Mouse (Mus musculus) liver, postnatal 0 days (tissue): ENCODE results near the gene Heatr3.

Experiments
- CTCF ChIP-seq: sonication (generic); IDR thresholded peaks from 2 replicates; pipeline ENCODE4 v1.5.1; 2016; ENCODE audit warnings: antibody characterized with exemption, low read depth
- EP300 ChIP-seq: IDR thresholded peaks from 2 replicates; pipeline ENCODE4 v1.6.1; 2016; ENCODE audit warnings: antibody characterized with exemption, low read depth, mild to moderate bottlenecking

DNA sequence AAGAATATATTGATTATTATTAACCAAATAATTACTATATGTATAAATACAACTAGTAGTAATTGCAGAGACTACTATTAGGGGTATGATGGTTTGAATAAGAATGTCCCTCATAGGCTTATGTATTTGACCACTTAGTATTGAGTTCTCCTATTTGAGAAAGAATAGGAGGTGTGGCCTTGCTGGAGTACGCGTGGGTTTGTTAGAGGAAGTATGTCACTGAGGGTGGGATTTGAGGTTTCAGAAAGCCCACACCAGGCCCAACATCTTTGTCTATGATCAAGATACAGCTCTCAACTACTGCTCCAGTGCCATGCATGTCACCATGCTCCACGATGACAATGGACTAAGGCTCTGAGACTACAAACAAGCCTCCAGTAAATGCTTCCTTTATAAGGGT is 1.6 kb downstream of the Heatr3 start:
- TF ChIP-seq CTCF (no peak), EP300 (no peak)
